Mouse (Mus musculus) brain, embryonic 14.5 days (tissue): ENCODE measurements around the gene Chmp5. TPM values are rescaled to one million over a fixed set of nuclear protein-coding genes. Genes with fewer than 3 reads are reported as not detected.

Experiments
- DNase-seq: peaks from one replicate; pipeline ENCODE4 v3.0.0-alpha.2; 2011; ENCODE audit warnings: low read depth
- CTCF ChIP-seq: fragments of 200-500 bp; IDR thresholded peaks from 2 replicates; pipeline ENCODE4 v1.5.1; 2012; ENCODE audit warnings: inconsistent platforms, mild to moderate bottlenecking, moderate library complexity, borderline replicate concordance; ENCODE audit not compliant: insufficient read depth, insufficient read length; ENCODE audit errors: extremely low read depth
- POLR2A ChIP-seq: fragments of 200-500 bp; IDR thresholded peaks from 2 replicates; pipeline ENCODE4 v1.6.1; 2012; ENCODE audit warnings: mild to moderate bottlenecking, inconsistent platforms, borderline replicate concordance; ENCODE audit not compliant: poor library complexity, insufficient read depth, insufficient read length, severe bottlenecking; ENCODE audit errors: extremely low read depth
- polyA plus RNA-seq: library from polyadenylated mRNA; depleted of rRNA; stranded (reverse); fragments of >200 nt; gene quantifications from 2 replicates; pipeline ENCODE4 v1.2.3, GENCODE M21; 2012

Gene Chmp5
- polyA plus RNA-seq, 1 experiment: 97.4 TPM

GRCm38 (mm10) chr4:40955942-40956341, 7.7 kb downstream of the Chmp5 start:
- TF ChIP-seq CTCF (no peak), POLR2A (no peak)
- DNase-seq: no peak

GRCm38 (mm10) chr4:40963536-40963935, 15.3 kb downstream of the Chmp5 start:
- TF ChIP-seq CTCF: no peak
- TF ChIP-seq POLR2A: no peak

GRCm38 (mm10) chr4:40969161-40969560, 21.0 kb downstream of the Chmp5 start:
- DNase-seq: no peak
- TF ChIP-seq POLR2A (no peak), CTCF (no peak)

More at GRCm38 (mm10) chr4:40963536-40963935, 15.3 kb downstream of the Chmp5 start:
- DNase-seq: no peak

GRCm38 (mm10) chr4:40969781-40970591, 21.8 kb downstream of the Chmp5 start:
- TF ChIP-seq CTCF: no peak
- TF ChIP-seq POLR2A: no peak
- no peak for DNase-seq

- no peak for TF ChIP-seq CTCF
- no peak for TF ChIP-seq POLR2A
- DNase-seq: no peak
These were observed 22.3 kb downstream of the Chmp5 start for GRCm38 (mm10) chr4:40970592-40970841.

DNA sequence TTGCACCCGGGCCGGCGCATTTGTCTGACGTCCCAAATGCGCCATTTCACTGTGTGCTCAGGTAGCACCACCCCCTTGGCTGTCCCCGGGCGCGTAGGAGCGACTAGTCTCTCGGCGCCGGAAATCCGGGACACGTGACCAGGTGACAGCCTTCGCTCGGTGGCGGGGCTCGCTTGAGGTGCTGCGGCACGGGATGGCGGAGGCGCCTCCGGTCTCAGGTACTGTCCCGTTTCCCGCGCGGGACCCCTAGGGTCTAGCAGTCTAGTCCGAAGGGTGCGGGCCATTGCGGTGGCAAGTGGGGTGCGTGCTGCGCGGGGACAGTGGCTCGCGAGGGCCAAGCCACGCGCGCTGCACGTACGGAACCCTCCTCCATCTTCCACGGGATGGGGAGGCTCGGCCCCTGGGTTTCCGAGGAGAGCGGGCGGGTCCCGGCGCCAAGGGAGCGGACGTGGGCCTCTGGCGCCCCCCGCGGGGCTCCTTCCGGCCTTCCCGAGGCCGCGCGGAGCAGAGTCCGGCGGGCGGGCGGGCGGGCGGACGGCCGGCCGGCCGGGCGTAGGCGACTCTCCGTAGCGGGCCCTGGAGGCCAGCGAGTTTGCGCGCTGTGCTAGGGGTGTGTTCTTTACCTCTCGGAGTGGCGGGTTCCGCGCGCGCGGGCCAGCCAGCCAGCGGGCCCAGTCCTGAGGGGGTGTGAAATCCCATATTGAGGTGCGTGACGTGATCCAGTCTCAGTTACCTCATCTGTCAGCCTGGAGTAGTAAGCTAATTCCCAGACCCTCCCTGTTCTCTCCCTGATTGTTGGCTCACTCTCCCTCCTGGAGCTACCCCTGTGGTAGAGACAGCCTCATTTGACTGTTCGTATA, 22.9 kb downstream of the Chmp5 start, which contains the start of gene Nfx1:
Gene Nfx1, plus strand, starts transcription at position 65 of the 860 bp plus-strand sequence.
- peak; percentile 99 for DNase-seq
- TF ChIP-seq CTCF (no peak), POLR2A (peak; percentile 56; the same call in 1 of the 2 replicates)

DNA sequence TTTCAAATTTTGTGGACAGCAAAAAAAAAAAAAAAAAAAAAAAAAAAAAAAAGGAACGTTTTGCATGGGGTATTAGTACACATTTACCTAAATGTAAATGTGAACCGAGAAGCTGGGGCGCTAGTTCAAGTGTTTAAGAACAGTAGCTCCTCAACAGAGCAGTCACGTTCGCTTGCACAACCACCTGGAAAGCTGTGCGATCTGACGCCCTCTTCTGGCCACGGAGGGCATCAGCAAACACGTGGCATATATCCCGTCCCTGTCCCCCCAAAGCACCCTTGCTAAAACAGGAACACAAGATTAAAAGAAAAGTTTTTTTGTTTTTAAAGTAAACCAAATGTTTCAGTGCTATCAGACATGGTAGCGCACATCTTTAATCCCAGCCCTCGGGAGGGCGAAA, 23.5 kb downstream of the Chmp5 start:
- DNase-seq: peak; percentile 49
- TF ChIP-seq CTCF: peak; percentile 69
- TF ChIP-seq POLR2A: no peak

- TF ChIP-seq POLR2A (no peak), CTCF (no peak)
- no peak for DNase-seq
These were observed 25.8 kb downstream of the Chmp5 start for GRCm38 (mm10) chr4:40974011-40974410.

DNA sequence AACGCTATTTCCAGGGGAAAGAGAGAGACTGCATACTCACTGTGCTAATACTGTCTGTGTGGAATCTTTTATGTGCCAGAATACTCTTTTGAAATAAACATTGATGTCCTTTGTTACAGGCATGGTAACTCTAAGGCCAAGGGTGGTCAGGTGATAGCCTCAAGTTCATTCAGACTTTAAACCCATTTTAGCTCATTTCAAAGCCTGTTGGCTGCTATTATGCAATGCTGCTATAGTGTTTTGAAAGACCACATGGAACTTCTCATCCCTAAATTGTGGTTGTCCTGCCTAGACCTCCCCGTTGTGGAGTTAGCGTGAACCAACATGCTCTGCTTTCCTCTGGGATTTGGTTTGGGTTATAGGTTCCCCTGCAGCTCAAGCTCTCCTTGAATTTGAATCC, 27.5 kb downstream of the Chmp5 start:
- no peak for TF ChIP-seq CTCF
- TF ChIP-seq POLR2A: no peak
- no peak for DNase-seq

- TF ChIP-seq CTCF: no peak
- TF ChIP-seq POLR2A: no peak
- DNase-seq: no peak
These were observed 28.4 kb downstream of the Chmp5 start for GRCm38 (mm10) chr4:40976651-40977050.

- no peak for DNase-seq
- no peak for TF ChIP-seq POLR2A
- no peak for TF ChIP-seq CTCF
These were observed 31.2 kb downstream of the Chmp5 start for GRCm38 (mm10) chr4:40979430-40979829.
